Mouse (Mus musculus) brown adipose tissue, adult 24 weeks (tissue): ENCODE measurements around the gene Efcab3. TPM values are rescaled to one million over a fixed set of nuclear protein-coding genes. Genes with fewer than 3 reads are reported as not detected.
A peak's percentile ranks its signal among the peaks of the same experiment; 100 is the strongest.
"Not testable (repeated sequence)": the region's sequence is repeated elsewhere in the genome, so short reads cannot be mapped to it uniquely, and the experiment has no call there.

ENCODE experiments used
- H3K27ac ChIP-seq: fragments of 200-500 bp; replicated peaks from 2 replicates; pipeline ENCODE4 v1.5.1; 2012; ENCODE audit warnings: low read depth, mild to moderate bottlenecking, low read length
- H3K4me1 ChIP-seq: fragments of 200-500 bp; 2 replicates; pipeline ENCODE4 v1.6.1; 2012; ENCODE audit warnings: low read length, mixed read lengths; ENCODE audit not compliant: control insufficient read depth, insufficient read depth, insufficient read length
- H3K4me3 ChIP-seq: fragments of 200-500 bp; 2 replicates; pipeline ENCODE4 v1.5.1; 2012; ENCODE audit warnings: low read depth, mild to moderate bottlenecking, low read length, moderate library complexity; ENCODE audit not compliant: insufficient read depth
- polyA plus RNA-seq: library from polyadenylated mRNA; stranded (reverse); fragments of >200 nt; gene quantifications from 2 replicates; pipeline ENCODE4 v1.2.4, GENCODE M21; 2012; ENCODE audit not compliant: missing spikeins, insufficient read depth, insufficient read length

The Efcab3 gene
- not detected in 2 replicates for polyA plus RNA-seq

- no peak within 1 kb of the TSS for H3K4me3 ChIP-seq
- H3K4me1 ChIP-seq, result no peaks in the 10 kb centered on the region
- no peak within 1 kb of the TSS for H3K27ac ChIP-seq
These were observed at the start of gene Efcab3 for GRCm38 (mm10) chr11:105063292-105063691. Efcab3 (plus strand) TSS chr11:105063592.

GRCm38 (mm10) chr11:105021071-105021470, 42.3 kb upstream of the Efcab3 start:
- no peak overlapping the region for H3K27ac ChIP-seq
- no peaks in the 10 kb centered on the region for H3K4me1 ChIP-seq
- H3K4me3 ChIP-seq, result no peak overlapping the region

GRCm38 (mm10) chr11:105028744-105029348, 34.5 kb upstream of the Efcab3 start:
- Histone ChIP-seq H3K4me1 (no peaks in the 10 kb centered on the region), H3K4me3 (no peak overlapping the region), H3K27ac (no peak overlapping the region)

GRCm38 (mm10) chr11:105029525-105029924, 33.9 kb upstream of the Efcab3 start:
- Histone ChIP-seq H3K27ac (no peak overlapping the region), H3K4me1 (no peaks in the 10 kb centered on the region), H3K4me3 (no peak overlapping the region)

GRCm38 (mm10) chr11:105030229-105030628, 33.2 kb upstream of the Efcab3 start:
- no peak overlapping the region for H3K4me3 ChIP-seq
- H3K4me1 ChIP-seq, result no peaks in the 10 kb centered on the region
- no peak overlapping the region for H3K27ac ChIP-seq

GRCm38 (mm10) chr11:105031103-105031502, 32.3 kb upstream of the Efcab3 start:
- Histone ChIP-seq H3K27ac (no peak overlapping the region), H3K4me1 (no peaks in the 10 kb centered on the region), H3K4me3 (no peak overlapping the region)

GRCm38 (mm10) chr11:105035081-105035480, 28.3 kb upstream of the Efcab3 start:
- H3K27ac ChIP-seq, result no peak overlapping the region
- H3K4me3 ChIP-seq, result no peak overlapping the region
- H3K4me1 ChIP-seq, result no peaks in the 10 kb centered on the region

DNA sequence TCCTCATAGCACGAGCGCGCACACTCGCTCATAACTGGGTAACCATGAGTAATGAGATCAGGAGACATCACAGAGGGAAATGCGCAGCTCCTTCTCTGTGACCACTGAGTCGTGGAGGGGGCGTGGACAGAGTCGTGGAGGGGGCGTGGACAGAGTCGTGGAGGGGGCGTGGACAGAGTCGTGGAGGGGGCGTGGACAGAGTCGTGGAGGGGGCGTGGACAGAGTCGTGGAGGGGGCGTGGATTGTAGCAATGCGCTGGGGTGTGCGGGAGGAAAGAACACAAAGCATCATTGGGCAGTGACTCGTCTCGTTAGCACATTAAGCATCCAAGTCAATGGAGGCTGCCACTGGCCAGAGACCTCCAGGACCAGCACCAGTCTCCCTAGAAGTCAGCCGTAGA, 49.1 kb downstream of the Efcab3 start:
- H3K4me3 ChIP-seq, H3K4me1 ChIP-seq, H3K27ac ChIP-seq: not testable (repeated sequence)

GRCm38 (mm10) chr11:105117814-105118213, 54.4 kb downstream of the Efcab3 start:
- no peaks in the 10 kb centered on the region for H3K4me1 ChIP-seq
- H3K4me3 ChIP-seq, result no peak overlapping the region

DNA sequence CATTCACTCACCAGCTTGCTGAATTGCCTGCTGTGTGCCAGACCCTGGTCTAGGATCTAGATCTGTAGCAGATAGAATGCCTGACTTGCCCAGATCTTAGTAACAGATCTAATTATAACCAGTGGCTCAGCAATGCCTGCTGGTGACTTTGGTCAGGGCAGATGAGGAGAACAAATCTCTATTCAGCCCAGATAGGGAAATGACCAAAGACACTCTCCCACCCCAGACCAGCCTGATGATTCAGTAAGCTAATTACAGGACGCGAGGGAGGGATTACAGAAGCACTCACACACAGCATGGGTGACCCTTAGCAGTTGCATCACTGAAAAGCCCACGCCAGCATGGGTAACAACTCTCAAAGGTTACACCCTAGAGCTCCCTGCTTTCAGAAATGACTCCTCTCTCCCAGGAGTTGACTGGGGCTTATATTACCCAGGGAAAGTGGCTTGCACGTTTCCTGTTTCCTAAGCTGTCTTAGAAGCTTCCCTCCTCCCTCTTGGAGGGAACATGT, 57.2 kb downstream of the Efcab3 start:
- Histone ChIP-seq H3K4me1 (no peaks in the 10 kb centered on the region), H3K27ac (no peak overlapping the region), H3K4me3 (no peak overlapping the region)

More at GRCm38 (mm10) chr11:105117814-105118213, 54.4 kb downstream of the Efcab3 start:
- H3K27ac ChIP-seq, result no peak overlapping the region

- not testable (repeated sequence) for H3K27ac ChIP-seq, H3K4me3 ChIP-seq, H3K4me1 ChIP-seq
These were observed 58.4 kb downstream of the Efcab3 start for GRCm38 (mm10) chr11:105121792-105122191.

DNA sequence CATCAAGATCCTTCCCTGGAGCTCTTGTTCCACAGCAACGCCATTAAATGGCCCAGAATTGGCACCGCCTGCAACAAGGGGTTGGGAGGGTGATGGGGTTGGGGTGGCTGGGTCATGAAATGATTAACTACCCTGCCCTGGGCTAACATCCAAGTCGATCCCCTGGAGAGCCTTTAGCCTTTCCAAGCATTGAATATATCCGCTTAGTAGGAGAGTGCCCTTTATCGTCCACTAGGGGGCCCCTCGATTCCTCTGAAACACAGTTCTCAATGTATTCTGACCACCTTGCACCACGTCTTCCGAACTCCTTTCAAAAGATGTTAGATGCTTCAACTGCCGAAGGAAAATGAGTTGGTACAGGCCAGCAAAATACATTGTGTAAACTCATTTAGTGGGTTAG, 60.6 kb downstream of the Efcab3 start:
- Histone ChIP-seq H3K27ac (no peak overlapping the region), H3K4me3 (no peak overlapping the region), H3K4me1 (peaks cover 6% of the 10 kb centered on the region; the same call in 1 of the 2 replicates)

GRCm38 (mm10) chr11:105125735-105126519, 62.5 kb downstream of the Efcab3 start, which contains the start of gene Mettl2:
Mettl2 (plus strand) TSS chr11:105126425.
- Histone ChIP-seq H3K27ac (0 out of 2 replicates have a peak within 1 kb of the TSS, but pooled peaks have one; percentile 23), H3K4me3 (peak within 1 kb of the TSS; percentile 92), H3K4me1 (peaks cover 6% of the 10 kb centered on the region; the same call in 1 of the 2 replicates)

DNA sequence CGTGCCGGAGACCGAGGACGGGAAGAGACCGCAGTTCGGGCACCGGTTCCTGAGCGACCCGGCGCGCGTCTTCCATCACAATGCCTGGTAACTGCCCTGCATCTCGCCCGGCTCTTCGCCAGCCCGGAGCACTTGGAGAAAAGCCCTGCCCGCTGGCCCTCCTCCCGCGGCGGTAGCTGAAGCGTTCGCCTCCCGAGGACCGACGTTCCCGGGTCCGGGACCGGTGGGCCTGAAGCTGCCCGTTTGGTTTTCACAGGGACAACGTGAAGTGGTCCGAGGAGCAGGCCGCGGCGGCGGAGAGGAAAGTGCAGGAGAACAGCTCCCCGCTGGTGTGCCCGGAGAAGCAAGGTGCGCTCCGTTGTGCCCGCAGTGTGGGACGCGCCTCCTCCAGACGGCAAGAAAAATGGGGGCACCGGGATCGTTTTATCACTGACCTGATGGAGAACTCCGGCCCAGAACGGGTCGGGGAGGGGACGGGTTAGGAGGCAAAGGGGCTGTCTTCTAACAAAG, 63.2 kb downstream of the Efcab3 start:
- Histone ChIP-seq H3K4me1 (peaks cover 6% of the 10 kb centered on the region; the same call in 1 of the 2 replicates), H3K4me3 (peak overlapping the region; percentile 92), H3K27ac (no peak overlapping the region)

- H3K27ac ChIP-seq, result no peak overlapping the region
- H3K4me1 ChIP-seq, result no peaks in the 10 kb centered on the region
- H3K4me3 ChIP-seq, result no peak overlapping the region
These were observed 72.3 kb downstream of the Efcab3 start for GRCm38 (mm10) chr11:105135692-105136091.
